Mouse (Mus musculus): ENCODE results near the gene Wdr86. TPM values are rescaled to one million over a fixed set of nuclear protein-coding genes. Genes with fewer than 3 reads are reported as not detected.

Gene Wdr86
- polyA plus RNA-seq, 1 experiment from 2014 or later = 21.8 TPM

GRCm38 (mm10) chr5:24739141-24739753, 8.7 kb upstream of the Wdr86 start:
- Histone ChIP-seq H3K27me3 (replicated peaks; ENCODE audit: control insufficient read depth, insufficient read depth, low read length) (no peaks in the 10 kb centered on the region), H3K9me3 (ENCODE audit: control insufficient read depth, low read length) (no peaks in the 10 kb centered on the region), H3K36me3 (ENCODE audit: control insufficient read depth, insufficient read depth, low read length) (no peaks in the 10 kb centered on the region), H3K4me1 (ENCODE audit: control insufficient read depth, insufficient read depth, low read length) (peaks cover 15% of the 10 kb centered on the region), H3K9ac (ENCODE audit: low read depth, low read length) (no peak overlapping the region), H3K4me3 (ENCODE audit: low read depth, low read length) (no peak overlapping the region), H3K4me2 (ENCODE audit: low read depth, low read length) (no peak overlapping the region), H3K27ac (replicated peaks; ENCODE audit: low read depth, low read length) (no peak overlapping the region)
- no peak for ATAC-seq (ENCODE audit: low read depth)
- no peak for DNase-seq (ENCODE audit: low spot score)
- WGBS = 52% methylated on average over 15 of the region's 15 CpGs

GRCm38 (mm10) chr5:24738517-24738916, 8.0 kb upstream of the Wdr86 start:
- 68% methylated on average over 1 of the region's 1 CpGs for WGBS
- Histone ChIP-seq H3K4me2 (ENCODE audit: low read depth, low read length) (no peak overlapping the region), H3K4me3 (ENCODE audit: low read depth, low read length) (no peak overlapping the region), H3K27ac (replicated peaks; ENCODE audit: low read depth, low read length) (no peak overlapping the region), H3K9ac (ENCODE audit: low read depth, low read length) (no peak overlapping the region), H3K36me3 (ENCODE audit: control insufficient read depth, insufficient read depth, low read length) (no peaks in the 10 kb centered on the region), H3K9me3 (ENCODE audit: control insufficient read depth, low read length) (no peaks in the 10 kb centered on the region), H3K4me1 (ENCODE audit: control insufficient read depth, insufficient read depth, low read length) (peaks cover 17% of the 10 kb centered on the region), H3K27me3 (replicated peaks; ENCODE audit: control insufficient read depth, insufficient read depth, low read length) (no peaks in the 10 kb centered on the region)
- DNase-seq (ENCODE audit: low spot score) (no peak), ATAC-seq (ENCODE audit: low read depth) (no peak)

GRCm38 (mm10) chr5:24737595-24737994, 7.1 kb upstream of the Wdr86 start:
- Histone ChIP-seq H3K27ac (replicated peaks; ENCODE audit: low read depth, low read length) (no peak overlapping the region), H3K27me3 (replicated peaks; ENCODE audit: control insufficient read depth, insufficient read depth, low read length) (no peaks in the 10 kb centered on the region), H3K4me2 (ENCODE audit: low read depth, low read length) (no peak overlapping the region), H3K9me3 (ENCODE audit: control insufficient read depth, low read length) (no peaks in the 10 kb centered on the region), H3K9ac (ENCODE audit: low read depth, low read length) (no peak overlapping the region), H3K36me3 (ENCODE audit: control insufficient read depth, insufficient read depth, low read length) (no peaks in the 10 kb centered on the region), H3K4me1 (ENCODE audit: control insufficient read depth, insufficient read depth, low read length) (peaks cover 26% of the 10 kb centered on the region), H3K4me3 (ENCODE audit: low read depth, low read length) (no peak overlapping the region)
- no peak for ATAC-seq (ENCODE audit: low read depth)
- DNase-seq (ENCODE audit: low spot score) = no peak
- WGBS = 88% methylated on average over 10 of the region's 10 CpGs

- WGBS = 55% methylated on average over 7 of the region's 7 CpGs
- Histone ChIP-seq H3K4me2 (ENCODE audit: low read depth, low read length) (no peak overlapping the region), H3K4me1 (ENCODE audit: control insufficient read depth, insufficient read depth, low read length) (peaks cover 19% of the 10 kb centered on the region), H3K4me3 (ENCODE audit: low read depth, low read length) (no peak overlapping the region), H3K9ac (ENCODE audit: low read depth, low read length) (no peak overlapping the region), H3K9me3 (ENCODE audit: control insufficient read depth, low read length) (no peaks in the 10 kb centered on the region), H3K27me3 (replicated peaks; ENCODE audit: control insufficient read depth, insufficient read depth, low read length) (no peaks in the 10 kb centered on the region), H3K27ac (replicated peaks; ENCODE audit: low read depth, low read length) (peak overlapping the region; percentile 56; the same call in 1 of the 2 replicates), H3K36me3 (ENCODE audit: control insufficient read depth, insufficient read depth, low read length) (no peaks in the 10 kb centered on the region)
- no peak for DNase-seq (ENCODE audit: low spot score)
- no peak for ATAC-seq (ENCODE audit: low read depth)
These were observed 3.4 kb upstream of the Wdr86 start for GRCm38 (mm10) chr5:24733771-24734426.

- Histone ChIP-seq H3K36me3 (ENCODE audit: control insufficient read depth, insufficient read depth, low read length) (no peaks in the 10 kb centered on the region), H3K9me3 (ENCODE audit: control insufficient read depth, low read length) (no peaks in the 10 kb centered on the region), H3K4me3 (ENCODE audit: low read depth, low read length) (no peak overlapping the region), H3K27ac (replicated peaks; ENCODE audit: low read depth, low read length) (peak overlapping the region; percentile 56), H3K4me2 (ENCODE audit: low read depth, low read length) (0 out of 2 replicates have a peak overlapping the region, but pooled peaks have one; percentile 2), H3K4me1 (ENCODE audit: control insufficient read depth, insufficient read depth, low read length) (peaks cover 19% of the 10 kb centered on the region), H3K9ac (ENCODE audit: low read depth, low read length) (no peak overlapping the region), H3K27me3 (replicated peaks; ENCODE audit: control insufficient read depth, insufficient read depth, low read length) (no peaks in the 10 kb centered on the region)
- 4% methylated on average over 8 of the region's 8 CpGs for WGBS
- DNase-seq (ENCODE audit: low spot score) (peak; percentile 87), ATAC-seq (ENCODE audit: low read depth) (peak; percentile 66)
These were observed 2.6 kb upstream of the Wdr86 start for GRCm38 (mm10) chr5:24733134-24733533.

GRCm38 (mm10) chr5:24730986-24731385, 459 bp upstream of the Wdr86 start:
- ATAC-seq (ENCODE audit: low read depth) = peak; percentile 58
- Histone ChIP-seq H3K9me3 (ENCODE audit: control insufficient read depth, low read length) (no peaks in the 10 kb centered on the region), H3K4me3 (ENCODE audit: low read depth, low read length) (peak overlapping the region; percentile 64), H3K27me3 (replicated peaks; ENCODE audit: control insufficient read depth, insufficient read depth, low read length) (no peaks in the 10 kb centered on the region), H3K4me2 (ENCODE audit: low read depth, low read length) (peak overlapping the region; percentile 81), H3K9ac (ENCODE audit: low read depth, low read length) (peak overlapping the region; percentile 81), H3K4me1 (ENCODE audit: control insufficient read depth, insufficient read depth, low read length) (peaks cover 26% of the 10 kb centered on the region), H3K27ac (replicated peaks; ENCODE audit: low read depth, low read length) (peak overlapping the region; percentile 86), H3K36me3 (ENCODE audit: control insufficient read depth, insufficient read depth, low read length) (peaks cover 4% of the 10 kb centered on the region; the same call in 1 of the 2 replicates)
- DNase-seq (ENCODE audit: low spot score) = peak; percentile 76
- WGBS = 3% methylated on average over 10 of the region's 15 CpGs

GRCm38 (mm10) chr5:24729797-24730487, 585 bp downstream of the Wdr86 start:
- under 1% methylated on average over 16 of the region's 49 CpGs for WGBS
- Histone ChIP-seq H3K27ac (replicated peaks; ENCODE audit: low read depth, low read length) (peak overlapping the region; percentile 86), H3K36me3 (ENCODE audit: control insufficient read depth, insufficient read depth, low read length) (peaks cover 7% of the 10 kb centered on the region; the same call in 1 of the 2 replicates), H3K27me3 (replicated peaks; ENCODE audit: control insufficient read depth, insufficient read depth, low read length) (no peaks in the 10 kb centered on the region), H3K4me3 (ENCODE audit: low read depth, low read length) (peak overlapping the region; percentile 64), H3K9me3 (ENCODE audit: control insufficient read depth, low read length) (no peaks in the 10 kb centered on the region), H3K9ac (ENCODE audit: low read depth, low read length) (peak overlapping the region; percentile 81), H3K4me2 (ENCODE audit: low read depth, low read length) (peak overlapping the region; percentile 81), H3K4me1 (ENCODE audit: control insufficient read depth, insufficient read depth, low read length) (peaks cover 36% of the 10 kb centered on the region)
- DNase-seq (ENCODE audit: low spot score) (no peak), ATAC-seq (ENCODE audit: low read depth) (0 out of 2 replicates have a peak, but pooled peaks have one; percentile 1)

- ATAC-seq (ENCODE audit: low read depth) = peak; percentile 10; the same call in 1 of the 2 replicates
- no peaks in the 10 kb centered on the region for H3K27me3 ChIP-seq (replicated peaks; ENCODE audit: control insufficient read depth, insufficient read depth, low read length)
- no peaks in the 10 kb centered on the region for H3K9me3 ChIP-seq (ENCODE audit: control insufficient read depth, low read length)
- no peak overlapping the region for H3K4me3 ChIP-seq (ENCODE audit: low read depth, low read length)
- DNase-seq (ENCODE audit: low spot score) = peak; percentile 72
- H3K9ac ChIP-seq (ENCODE audit: low read depth, low read length) = no peak overlapping the region
- H3K4me2 ChIP-seq (ENCODE audit: low read depth, low read length) = no peak overlapping the region
- peaks cover 11% of the 10 kb centered on the region; the same call in 1 of the 2 replicates for H3K36me3 ChIP-seq (ENCODE audit: control insufficient read depth, insufficient read depth, low read length)
- 65% methylated on average over 12 of the region's 12 CpGs for WGBS
- H3K27ac ChIP-seq (replicated peaks; ENCODE audit: low read depth, low read length) = no peak overlapping the region
- peaks cover 33% of the 10 kb centered on the region for H3K4me1 ChIP-seq (ENCODE audit: control insufficient read depth, insufficient read depth, low read length)
These were observed 3.4 kb downstream of the Wdr86 start for GRCm38 (mm10) chr5:24726901-24727836.

Data from embryonic facial prominence, embryonic 14.5 days (tissue).